Mouse (Mus musculus): ENCODE data around the gene Erg28.

Gene Erg28

GRCm38 (mm10) chr12:85824438-85825264, at the start of gene Erg28, which contains the start of gene Ttll5:
TSS of gene Erg28 (minus strand) at chr12:85824550.
TSS of gene Ttll5 (plus strand) at chr12:85824659.
- DNase-seq: peak; percentile 96 to 98

GRCm38 (mm10) chr12:85869423-85869822, 45.1 kb upstream of the Erg28 start:
- peak; percentile 79 to 82 for DNase-seq

GRCm38 (mm10) chr12:85867125-85867524, 42.8 kb upstream of the Erg28 start:
- DNase-seq: no peak

GRCm38 (mm10) chr12:85866624-85867023, 42.3 kb upstream of the Erg28 start:
- no peak for DNase-seq

GRCm38 (mm10) chr12:85865526-85865925, 41.2 kb upstream of the Erg28 start:
- peak; percentile 24 to 29 for DNase-seq

GRCm38 (mm10) chr12:85862514-85862913, 38.2 kb upstream of the Erg28 start:
- DNase-seq: peak; percentile 41 to 52

- peak; percentile 55 to 61 for DNase-seq
These were observed 35.3 kb upstream of the Erg28 start for GRCm38 (mm10) chr12:85859511-85860189.

- DNase-seq: no peak
These were observed 34.8 kb upstream of the Erg28 start for GRCm38 (mm10) chr12:85859111-85859510.

GRCm38 (mm10) chr12:85857300-85857699, 33.0 kb upstream of the Erg28 start:
- no peak for DNase-seq

- no peak for DNase-seq
These were observed 29.9 kb upstream of the Erg28 start for GRCm38 (mm10) chr12:85854271-85854670.

- no peak for DNase-seq
These were observed 29.5 kb upstream of the Erg28 start for GRCm38 (mm10) chr12:85853836-85854235.

GRCm38 (mm10) chr12:85850661-85851060, 26.3 kb upstream of the Erg28 start:
- DNase-seq: no peak

GRCm38 (mm10) chr12:85848164-85848958, 24.0 kb upstream of the Erg28 start:
- peak in 1 of 2 experiments; percentile 20 for DNase-seq

- DNase-seq: no peak
These were observed 15.1 kb upstream of the Erg28 start for GRCm38 (mm10) chr12:85839371-85840000.

- no peak for DNase-seq
These were observed 13.4 kb upstream of the Erg28 start for GRCm38 (mm10) chr12:85837765-85838164.

GRCm38 (mm10) chr12:85834543-85834942, 10.2 kb upstream of the Erg28 start:
- no peak for DNase-seq

- DNase-seq: peak; percentile 42 to 47
These were observed 6.3 kb upstream of the Erg28 start for GRCm38 (mm10) chr12:85830691-85831090.

- no peak for DNase-seq
These were observed 5.5 kb upstream of the Erg28 start for GRCm38 (mm10) chr12:85829866-85830265.

- DNase-seq: no peak
These were observed 4.5 kb upstream of the Erg28 start for GRCm38 (mm10) chr12:85828856-85829255.

- no peak for DNase-seq
These were observed 1.5 kb upstream of the Erg28 start for GRCm38 (mm10) chr12:85825822-85826221.

- no peak for DNase-seq
These were observed 1.0 kb upstream of the Erg28 start for GRCm38 (mm10) chr12:85825361-85825760.

- DNase-seq: no peak
These were observed 2.3 kb downstream of the Erg28 start for GRCm38 (mm10) chr12:85822051-85822450.

GRCm38 (mm10) chr12:85813599-85813998, 10.8 kb downstream of the Erg28 start:
- DNase-seq: no peak

Measured in cerebellum, postnatal 14 days (tissue).